Mouse (Mus musculus): ENCODE data around the gene Cep55.

Gene Cep55

DNA sequence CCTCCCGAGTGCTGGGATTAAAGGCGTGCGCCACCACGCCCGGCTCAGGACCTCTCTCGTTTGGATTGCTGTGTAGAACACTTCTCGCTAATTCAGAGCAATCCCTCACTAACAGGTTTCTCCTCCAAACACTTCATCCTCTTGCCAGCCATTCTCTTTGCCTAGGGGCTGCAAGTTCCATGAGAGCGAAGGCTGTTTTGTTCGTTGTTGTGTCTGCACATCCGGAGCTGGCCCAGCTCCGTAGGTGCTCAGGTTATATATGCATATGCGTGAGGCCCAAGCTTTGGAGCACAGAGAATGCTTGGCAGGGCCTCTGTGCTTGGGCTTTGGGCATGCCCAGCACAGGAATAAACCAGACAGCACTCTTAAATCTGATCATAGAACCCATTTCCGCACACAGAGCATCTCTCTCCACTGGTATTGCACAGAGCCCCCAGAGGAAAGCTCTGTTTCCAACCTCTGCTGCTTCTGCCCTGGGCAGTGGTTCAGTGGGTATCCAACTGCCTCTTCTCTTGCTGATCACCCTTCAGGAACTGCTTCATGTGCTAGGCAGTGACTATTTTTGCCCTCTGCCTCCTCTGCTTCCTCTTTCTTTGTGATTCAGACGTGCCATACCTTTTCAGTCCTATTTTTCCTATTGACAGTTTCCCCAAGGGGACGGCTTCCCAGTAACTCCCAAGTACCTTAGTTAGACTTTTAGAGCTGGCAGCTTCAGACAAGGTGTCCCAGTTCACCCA lies 54.9 kb downstream of the Cep55 start:
- DNase-seq: no peak

GRCm38 (mm10) chr19:38111056-38111455 lies 56.2 kb downstream of the Cep55 start:
- no peak for DNase-seq

DNA sequence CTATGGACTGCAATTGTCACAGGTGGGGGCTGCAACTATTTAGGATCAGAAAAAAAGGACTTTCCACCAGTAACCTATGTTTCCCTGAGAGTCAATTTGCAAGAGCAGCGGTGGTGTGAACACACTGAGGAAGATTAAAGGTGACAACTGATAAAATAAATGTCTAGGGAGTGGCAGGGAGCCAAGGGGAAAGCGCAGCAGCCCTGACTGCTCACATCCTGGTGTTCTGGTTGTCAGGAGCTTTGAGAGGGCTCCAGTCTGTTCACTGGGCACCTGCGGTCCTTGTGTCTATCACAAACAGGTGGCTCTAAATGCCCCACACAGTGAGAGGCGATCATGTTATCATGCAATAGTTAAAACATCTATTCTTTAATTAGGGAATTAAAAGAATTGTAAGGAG lies 57.8 kb downstream of the Cep55 start:
- no peak for DNase-seq

GRCm38 (mm10) chr19:38114834-38115491 lies 60.2 kb downstream of the Cep55 start:
- DNase-seq: no peak

DNA sequence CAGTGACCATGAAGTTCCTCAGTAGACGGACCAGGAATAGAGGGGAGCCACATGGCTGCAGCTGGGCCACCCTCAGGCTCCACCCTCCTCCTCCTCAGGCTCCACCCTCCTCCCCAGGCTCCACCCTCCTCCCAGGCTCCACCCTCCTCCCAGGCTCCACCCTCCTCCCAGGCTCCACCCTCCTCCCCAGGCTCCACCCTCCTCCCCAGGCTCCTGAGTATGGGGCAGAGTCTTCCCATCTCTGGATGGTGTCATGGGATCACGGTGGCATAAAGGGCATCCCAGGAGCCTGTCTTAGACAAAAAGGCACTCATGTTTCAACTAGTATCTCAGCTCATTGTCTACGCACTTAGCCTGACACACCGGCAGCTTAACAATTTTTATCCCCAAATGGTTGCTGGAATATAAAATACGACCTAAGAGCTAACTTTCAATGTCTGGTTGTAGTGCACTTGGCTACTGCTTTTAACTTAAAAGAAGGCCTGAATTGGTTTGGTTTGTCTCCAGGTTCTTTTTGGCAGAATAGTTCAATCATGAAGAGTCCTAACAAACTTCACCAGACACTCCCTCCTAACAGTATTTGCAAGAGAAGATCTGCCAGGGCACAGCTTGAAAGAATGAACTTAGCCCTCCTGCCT lies 65.4 kb downstream of the Cep55 start:
- DNase-seq: no peak

GRCm38 (mm10) chr19:38123921-38124320 lies 69.1 kb downstream of the Cep55 start:
- no peak for DNase-seq

Data from kidney, adult 8-10 months (tissue).